Mouse (Mus musculus) urinary bladder, postnatal 36 days (tissue): ENCODE measurements around the gene Pdlim5.
A peak's percentile ranks its signal among the peaks of the same experiment; 100 is the strongest.

Source experiments
- DNase-seq, 2 experiments: peaks; one replicate each; pipeline ENCODE4 v3.0.0; 2022; ENCODE audit warnings: low spot score in 2 of 2, mixed read lengths in 1 of 2

Gene Pdlim5

DNA sequence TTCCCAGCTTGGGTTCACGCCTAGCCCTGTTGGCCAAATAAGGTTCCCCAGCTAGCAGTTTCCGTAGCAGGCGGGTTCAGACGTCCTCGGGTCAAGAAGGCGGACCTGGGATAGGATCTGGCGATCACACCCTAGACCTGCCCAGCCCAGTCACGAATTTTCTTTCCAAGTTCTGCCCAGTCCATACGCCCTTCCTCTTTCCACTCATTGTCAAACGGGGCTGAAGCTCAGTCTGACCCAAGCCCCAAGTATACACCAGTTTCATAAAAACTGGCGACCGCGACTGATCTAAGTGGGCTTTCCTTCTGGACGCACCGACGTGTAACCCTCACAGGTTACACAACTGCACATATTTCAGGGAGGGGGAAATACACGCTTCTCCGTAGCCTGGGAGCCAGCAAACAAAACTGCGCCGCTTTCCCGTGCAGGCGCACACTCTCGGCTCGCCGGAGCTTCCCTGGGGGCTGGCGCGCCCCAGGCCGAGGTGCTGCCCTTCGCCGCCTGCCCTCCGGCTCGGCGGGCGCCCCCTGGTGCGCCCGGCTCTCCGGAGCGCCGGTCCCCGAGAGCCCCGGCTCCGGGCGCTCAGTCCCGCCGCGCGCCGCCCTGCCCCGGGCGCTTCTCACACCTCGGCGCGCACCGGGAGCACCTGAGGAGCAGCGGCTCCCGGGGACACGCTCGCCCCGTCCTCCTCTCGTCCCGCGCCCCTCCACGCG, 544 bp downstream of the Pdlim5 start:
- DNase-seq, result peak; percentile 68 to 84

DNA sequence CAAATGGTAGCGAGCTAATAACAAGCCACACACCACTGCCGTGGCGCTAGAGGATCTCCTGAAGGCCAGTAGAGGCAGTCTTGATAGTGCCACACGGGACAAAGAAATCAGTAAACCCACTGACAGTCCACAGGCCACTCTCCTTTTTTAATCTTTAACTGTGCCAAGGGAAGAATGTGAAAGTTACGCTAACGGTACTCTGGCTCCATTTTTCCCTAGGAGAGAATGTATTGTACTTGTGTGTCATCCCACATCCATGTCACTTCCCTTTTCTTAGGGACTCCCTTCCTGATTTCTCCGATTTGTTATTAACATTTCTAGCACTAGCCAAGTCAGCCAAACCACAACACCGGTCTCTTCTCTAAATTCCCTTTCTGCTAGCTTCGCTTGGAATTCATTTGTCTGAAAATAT, 1.5 kb downstream of the Pdlim5 start:
- no peak for DNase-seq

DNA sequence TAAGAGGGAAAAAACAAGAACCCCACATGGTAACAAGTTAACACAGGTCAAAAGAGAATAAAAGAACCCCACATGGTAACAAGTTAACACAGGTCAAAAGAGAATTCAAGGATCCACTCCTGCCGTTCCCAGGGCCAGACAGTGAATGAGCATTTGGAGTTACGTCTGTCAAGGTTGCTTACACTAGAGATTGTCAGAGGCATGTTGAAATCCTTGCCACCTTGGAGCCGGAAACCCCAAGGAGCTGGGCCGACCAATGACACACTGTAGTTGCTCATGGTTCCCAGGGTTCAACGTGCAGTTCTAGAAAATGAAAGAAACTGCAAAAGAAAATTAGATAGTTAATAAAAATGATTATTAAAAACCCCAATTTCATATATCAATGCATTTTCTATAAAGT, 4.0 kb downstream of the Pdlim5 start:
- no peak for DNase-seq

DNA sequence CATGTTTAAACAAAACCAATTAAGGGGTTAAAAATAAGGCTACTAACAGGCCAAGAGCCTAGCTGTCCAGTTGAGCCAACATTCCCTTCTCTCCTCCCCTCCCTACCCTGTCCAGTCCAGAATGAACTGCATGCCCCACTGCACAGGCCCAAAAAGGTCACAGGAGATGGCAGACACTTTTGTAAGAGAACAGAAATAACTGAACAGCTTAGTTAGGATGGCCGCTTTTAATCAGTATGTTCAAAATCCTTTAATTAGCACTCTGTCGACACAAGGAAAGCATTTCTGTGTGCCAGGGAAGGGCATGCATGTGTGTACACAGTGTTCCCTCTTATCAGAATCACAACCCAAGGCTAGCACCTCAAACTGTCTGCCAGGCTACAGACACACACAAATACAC, 5.2 kb downstream of the Pdlim5 start:
- no peak for DNase-seq

DNA sequence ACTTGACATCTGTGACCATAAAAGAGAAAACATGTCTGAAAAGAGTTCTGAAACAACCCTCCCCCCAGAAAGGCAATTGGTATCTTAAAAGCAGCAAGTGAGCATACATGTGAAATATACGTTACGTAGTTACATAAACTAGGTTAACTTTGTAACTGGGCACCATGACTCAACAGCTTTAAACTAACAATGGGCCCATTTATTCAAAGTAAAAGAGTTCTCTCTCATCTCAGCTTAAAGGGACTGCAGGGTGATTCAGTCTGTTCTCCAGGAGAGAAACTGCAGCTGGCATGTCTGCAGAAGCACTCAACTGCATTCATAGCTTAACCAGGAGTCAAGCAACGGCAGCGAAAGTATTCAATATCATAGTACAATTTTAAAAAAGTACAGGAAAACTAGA, 7.3 kb downstream of the Pdlim5 start:
- DNase-seq, result no peak

DNA sequence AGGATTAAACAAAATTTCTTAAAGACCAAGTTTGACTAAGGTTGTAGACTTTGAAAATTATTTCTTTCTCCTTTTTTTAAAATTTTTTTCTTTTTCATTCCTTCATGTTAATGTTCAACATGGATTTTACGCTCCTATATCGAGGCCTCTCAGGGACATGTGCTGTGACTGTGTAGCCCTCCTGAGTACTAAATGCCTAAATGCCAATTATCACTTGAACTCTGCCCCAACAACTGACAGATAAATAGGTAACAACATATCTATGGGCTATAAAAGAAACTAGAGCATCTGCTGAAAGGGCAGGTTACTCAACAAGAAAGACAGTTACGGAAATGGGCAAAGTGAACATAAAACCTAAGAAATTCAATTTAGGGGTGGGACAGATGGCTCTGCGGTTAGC, 9.0 kb downstream of the Pdlim5 start:
- no peak for DNase-seq

DNA sequence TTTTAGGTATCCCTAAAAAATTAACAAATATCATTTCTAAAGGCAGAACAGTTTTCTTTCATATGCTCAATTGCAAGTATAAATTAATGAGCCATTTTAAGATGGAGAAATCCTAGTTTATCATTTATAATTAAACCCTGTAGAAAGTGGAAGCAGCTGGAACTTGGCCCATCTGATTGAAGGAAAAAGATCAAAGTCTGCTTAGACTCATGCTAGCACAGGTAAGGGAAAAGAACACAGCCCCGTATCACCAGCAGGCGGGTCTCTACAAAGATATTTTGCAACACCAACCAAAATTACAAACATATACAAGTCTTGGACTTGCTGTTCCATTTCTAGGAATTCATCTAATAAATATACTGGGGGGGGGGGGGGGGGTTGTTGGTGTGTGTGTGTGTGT, 9.8 kb downstream of the Pdlim5 start:
- DNase-seq, result no peak

DNA sequence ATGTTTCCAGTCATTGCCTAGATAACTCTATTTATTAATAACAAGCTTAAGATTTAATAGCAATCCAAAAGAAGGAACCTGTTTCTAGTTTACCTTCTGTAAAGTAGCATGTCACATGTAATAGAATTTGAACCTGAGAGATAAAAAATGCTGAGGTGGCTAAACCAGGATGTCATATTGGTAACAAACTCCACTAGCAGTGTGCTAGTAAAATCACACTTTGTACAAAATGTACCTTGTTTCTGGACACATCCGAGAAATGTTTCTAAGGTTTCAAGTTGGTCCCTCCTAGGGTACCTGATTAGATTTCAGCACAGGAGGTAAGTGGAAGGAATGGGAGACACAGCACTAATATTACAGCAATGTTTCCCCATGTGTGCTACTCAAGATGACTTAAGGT, 18.9 kb downstream of the Pdlim5 start:
- DNase-seq, result no peak

DNA sequence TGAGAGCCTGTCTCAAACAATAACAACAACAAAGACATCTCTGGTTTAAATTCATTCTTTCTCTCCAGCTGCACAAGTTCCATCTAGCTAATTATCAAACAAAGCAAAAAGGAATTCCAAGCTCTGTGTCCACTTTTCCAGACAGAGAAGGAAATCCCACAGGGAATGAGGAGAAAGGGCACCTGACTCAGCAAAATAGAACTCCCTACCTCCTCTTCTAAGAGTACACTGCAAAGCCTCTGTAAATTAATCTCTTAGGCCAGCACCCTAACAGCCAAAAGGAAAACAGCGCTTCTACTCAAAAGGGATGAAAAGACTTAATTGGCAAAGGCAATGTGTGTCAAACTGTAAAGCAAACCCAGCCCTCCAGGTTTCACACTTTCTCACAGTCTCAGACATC, 20.4 kb downstream of the Pdlim5 start:
- no peak for DNase-seq

DNA sequence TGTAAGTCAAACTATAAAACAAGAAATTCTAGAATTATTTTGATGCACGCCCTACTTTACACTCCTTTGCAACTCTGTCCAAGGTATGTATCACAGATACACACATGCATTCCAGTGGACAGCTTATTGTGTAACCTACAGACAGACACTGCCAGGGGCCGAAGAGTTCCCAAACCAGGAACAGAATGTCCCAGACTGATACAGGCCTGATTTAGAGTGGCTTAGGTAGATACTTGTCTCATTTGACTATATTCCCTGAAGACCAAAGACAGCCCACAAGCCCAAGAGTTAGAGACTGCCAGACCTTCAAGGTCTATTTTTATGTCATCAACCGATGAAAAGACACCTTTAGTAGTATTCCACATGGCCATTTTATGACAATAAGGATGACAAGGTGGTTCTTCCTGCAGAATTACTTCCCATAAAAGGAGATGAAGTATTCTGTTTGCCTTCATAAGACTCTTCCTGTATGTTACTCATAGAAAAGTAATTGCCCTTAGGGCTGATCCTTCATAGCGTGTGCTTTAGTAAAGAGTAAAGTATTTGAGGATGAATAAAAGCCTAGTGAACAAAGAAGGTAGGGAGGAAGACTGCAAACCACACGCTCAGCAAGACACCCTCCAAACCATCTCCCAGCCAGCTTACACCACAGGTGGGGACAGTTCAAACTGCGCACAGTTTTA, 22.9 kb downstream of the Pdlim5 start:
- no peak for DNase-seq

DNA sequence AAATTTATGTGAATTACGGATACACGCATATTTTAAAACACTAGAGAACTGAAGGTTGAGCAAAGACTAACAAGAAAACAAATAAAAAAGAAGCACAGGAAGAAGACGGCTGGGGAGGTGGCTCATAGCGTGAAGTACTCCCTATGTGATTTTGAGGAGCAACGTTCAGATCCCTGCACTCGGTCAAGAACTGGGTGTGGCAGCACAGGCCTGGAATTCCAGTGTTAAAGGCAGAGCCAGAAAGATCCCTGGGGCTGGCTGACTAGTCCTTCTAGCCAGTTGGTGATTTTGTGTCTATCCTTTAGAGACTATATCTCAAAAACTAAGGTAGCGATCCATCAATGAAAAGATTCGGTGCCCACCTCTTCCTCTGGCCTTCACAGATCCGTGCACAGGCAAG, 27.1 kb downstream of the Pdlim5 start:
- peak in 1 of 2 experiments; percentile 21 for DNase-seq

DNA sequence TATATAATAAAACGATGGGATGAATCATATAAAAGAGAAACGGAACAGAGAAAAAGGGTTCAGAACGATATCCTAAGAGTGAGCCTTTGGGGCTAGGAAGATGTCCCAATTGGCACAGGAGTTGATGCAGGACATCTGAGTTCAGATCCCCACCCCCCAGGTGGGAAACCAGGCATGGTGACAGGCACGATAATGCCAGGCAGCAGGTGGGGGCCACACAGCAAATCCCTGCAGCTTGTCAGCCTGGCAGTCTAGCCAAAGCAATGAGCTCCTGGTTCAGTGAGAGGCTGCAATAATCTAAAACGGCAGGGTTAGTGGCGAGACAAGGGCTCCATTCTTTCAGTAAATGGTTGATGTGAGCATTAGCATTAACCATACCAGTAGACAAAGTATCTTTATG, 33.4 kb downstream of the Pdlim5 start:
- DNase-seq, result no peak

DNA sequence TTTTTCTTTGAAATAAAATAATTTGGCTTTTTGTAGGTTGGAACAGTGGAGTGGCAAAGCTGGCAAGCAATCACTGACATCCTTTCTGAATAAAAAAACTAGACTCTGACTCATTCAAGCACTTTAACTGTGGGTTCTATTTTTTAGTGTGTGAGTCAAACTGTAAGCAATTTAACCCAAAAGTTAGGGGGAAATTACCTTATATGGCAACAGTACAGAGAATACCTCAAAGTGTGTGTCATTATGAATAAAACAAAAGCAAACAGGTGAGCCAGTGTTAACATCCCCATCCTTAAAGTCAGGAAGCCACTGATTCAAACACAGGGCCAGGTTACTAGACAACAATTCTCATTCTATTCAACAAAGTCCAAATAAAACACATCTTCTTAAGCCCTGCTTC, 36.5 kb downstream of the Pdlim5 start:
- DNase-seq, result no peak

DNA sequence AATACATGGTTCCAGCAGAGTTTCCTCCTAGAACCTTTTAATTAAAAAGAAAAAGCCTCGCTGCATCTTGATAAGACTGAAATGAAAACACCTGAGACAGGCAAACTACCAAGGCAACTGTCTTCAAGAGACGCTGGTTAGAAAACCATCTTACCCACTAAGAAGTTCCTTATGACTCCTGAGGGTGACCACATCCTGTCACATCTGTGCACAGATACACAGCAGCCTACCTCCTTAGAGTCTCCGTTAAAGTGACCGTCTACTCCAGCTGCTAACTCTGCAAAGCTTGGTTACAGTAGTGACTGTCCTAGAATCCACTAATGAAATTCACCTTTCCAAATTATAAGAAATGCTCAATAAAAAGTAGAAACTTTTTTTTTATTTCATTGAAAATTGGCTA, 38.8 kb downstream of the Pdlim5 start:
- no peak for DNase-seq

DNA sequence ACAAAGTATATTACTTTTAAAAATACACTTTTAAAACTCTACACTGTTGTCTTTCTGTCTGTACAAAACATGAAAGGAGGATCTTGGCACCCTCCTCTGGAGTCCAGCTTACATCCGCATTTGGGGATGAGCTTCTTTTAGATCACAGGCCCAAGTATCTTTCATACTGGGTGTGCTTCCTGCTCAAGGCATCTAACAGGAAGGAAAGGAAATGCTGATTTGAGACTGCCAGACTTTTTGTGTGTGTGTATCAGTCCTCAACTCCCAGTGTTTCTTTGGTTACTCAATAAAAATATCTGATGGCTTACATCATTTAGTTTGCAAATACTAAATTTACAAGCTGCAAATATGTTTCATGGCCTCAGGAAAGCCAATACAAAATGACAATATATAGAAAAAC, 42.3 kb downstream of the Pdlim5 start:
- DNase-seq, result no peak

DNA sequence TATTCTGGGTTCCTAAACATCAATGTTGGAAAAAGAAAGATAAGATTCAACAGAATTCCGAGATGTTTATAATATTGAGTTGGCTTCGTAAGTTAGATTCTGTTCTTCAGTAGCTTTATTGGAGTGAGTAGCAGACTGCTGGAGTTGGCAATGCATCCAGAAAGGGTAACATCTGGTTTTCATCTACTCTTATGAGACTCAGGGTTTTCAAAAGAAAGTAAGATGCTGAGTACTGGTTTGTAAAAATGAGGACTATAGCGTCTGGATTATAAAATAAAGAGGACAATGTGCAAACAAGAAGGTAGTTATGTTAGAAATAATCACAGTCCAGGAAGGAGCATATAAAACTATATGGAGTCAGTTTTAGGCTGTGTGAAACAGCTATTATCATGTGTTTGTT, 45.0 kb downstream of the Pdlim5 start:
- no peak for DNase-seq

DNA sequence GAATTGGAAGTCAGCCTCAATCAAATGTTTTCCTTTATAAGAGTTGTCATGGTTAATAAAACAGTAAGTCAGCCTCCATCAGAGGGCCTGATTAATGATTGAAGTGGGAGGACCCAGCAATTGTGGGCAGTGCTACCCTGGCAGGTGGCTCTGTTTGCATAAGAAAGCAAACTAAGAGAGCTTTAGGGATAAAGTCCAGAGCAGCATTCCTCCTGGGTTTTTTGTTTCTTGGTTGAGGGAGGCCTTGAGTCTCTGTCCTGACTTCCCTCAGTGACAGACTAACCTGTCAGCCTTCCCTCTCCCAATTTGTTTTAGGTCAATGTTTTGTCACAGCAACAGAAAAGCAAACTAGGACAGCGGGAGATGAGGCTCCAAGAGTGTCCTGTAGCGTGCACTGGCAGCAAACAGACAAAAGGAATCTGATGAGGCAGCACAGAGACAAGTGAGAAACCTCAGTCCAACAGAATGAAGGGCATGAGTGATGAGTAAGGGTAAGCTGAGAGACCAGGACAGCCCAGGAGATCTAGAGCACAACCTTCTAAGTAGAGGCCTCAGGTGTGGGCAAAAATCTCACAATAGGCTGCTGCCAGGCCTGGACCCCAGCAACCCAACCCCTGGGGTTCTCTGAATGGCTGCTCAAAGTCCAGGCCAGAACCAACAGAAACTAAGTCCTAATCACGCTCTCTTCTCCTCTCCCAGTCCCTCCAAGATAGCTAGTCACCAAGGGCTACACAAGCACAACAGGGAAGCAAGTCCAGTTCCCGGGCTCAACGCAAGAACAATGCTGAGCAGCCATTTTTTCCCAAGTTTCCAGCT, 46.5 kb downstream of the Pdlim5 start:
- no peak for DNase-seq

DNA sequence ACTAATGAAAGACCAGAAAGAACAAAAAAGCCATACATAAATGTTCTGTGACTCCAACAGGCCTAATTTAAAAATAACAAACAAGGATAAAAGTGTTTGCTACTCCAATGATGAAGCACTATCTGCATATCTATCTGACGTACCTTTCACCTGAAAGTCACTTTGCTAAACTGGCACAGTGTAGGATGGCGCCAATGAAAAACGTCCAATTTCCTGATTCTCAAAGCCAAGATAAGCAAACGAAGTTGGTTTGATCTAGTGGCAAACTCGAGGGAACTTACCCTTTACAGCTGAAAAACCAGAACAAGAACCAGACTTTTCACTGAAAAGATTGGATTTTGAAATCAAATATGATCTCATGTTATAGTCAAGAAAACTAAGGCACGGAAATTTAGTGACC, 49.2 kb downstream of the Pdlim5 start:
- DNase-seq, result peak in 1 of 2 experiments; percentile 20

DNA sequence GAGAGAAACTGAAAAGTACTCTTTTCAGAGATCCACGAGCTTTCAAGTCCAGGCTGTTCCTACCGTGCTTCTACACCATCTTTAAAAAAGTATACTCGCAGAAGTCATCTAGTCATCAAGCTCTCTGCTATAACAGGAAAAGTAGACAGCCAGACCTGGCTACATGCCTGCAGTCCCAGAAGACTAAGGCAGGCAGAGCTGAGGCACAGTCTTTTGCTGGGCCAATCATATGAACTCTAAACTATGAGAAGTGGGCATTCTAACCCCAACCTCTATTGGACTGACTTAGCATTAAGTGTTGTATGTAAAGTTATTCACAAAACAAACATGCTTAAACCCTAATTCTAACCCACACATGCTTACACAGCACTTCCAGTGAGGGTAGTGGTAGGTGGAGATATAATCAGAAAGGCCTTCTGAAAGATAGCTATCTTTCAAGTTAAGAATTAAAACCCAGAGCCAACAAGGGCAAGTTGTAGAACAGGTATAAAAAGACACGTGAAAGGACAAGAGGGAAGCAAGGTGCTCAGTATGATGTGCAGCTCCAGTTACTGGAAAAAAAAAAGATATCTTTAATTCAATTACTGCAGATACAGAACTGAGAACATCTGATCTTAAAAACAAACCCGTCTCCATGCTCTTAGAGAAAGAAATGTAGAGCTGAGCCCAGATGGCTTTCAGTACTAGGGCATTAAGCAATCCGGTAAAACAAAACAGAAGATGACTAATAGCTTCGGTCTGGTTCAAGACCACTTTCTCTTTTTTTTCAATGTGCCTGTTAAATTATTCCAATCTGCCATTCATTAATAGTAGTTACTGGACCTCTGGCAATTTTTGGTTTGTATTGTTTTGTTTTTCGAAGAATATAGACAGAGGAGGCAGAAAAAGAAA, 50.0 kb downstream of the Pdlim5 start:
- DNase-seq, result peak in 1 of 2 experiments; percentile 23

DNA sequence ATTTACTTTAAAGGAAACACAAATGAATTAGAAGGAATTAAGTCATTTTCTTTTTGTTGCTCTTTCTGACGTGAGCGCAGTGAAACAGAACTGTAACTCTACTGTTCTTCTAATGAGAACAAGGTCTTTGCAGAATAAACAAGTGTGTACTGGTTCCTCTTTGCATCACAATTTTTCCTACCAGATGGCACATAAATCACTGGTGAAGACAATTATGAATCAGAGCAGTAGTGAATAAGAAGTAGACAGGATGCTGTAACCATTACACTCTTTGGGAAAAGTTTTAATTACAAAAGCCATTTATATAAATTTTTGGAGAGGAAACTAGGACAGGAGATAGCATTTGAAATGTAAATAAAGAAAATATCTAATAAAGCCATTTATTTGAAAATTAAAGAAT, 51.7 kb downstream of the Pdlim5 start:
- no peak for DNase-seq

DNA sequence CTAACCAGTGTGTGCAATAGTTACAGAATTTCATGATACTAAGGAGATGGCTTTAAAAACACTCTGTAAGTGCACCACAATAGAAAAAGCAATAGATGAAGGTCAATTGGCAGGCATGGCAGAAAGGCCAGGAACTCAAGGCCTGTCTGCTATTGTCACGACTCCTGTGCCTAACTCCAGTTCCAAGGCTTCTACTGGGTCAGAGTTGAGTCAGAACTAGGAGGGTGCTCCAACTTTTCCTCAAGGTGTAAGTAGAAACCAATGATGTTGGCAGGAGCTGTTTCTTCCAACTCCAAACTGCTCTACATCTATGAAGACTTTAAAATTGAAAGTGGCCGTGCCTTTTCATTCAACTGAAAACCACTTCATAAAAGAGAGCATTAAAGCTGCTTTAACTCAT, 54.8 kb downstream of the Pdlim5 start:
- DNase-seq, result no peak
